Mouse (Mus musculus) right cerebral cortex, adult 2 months (tissue): ENCODE results near the gene Zfp354c.

Experiments used
- DNase-seq, 2 experiments: peaks; one replicate each; pipeline ENCODE4 v3.0.0; 2021 to 2022; ENCODE audit warnings: low spot score in 2 of 2

The Zfp354c gene

DNA sequence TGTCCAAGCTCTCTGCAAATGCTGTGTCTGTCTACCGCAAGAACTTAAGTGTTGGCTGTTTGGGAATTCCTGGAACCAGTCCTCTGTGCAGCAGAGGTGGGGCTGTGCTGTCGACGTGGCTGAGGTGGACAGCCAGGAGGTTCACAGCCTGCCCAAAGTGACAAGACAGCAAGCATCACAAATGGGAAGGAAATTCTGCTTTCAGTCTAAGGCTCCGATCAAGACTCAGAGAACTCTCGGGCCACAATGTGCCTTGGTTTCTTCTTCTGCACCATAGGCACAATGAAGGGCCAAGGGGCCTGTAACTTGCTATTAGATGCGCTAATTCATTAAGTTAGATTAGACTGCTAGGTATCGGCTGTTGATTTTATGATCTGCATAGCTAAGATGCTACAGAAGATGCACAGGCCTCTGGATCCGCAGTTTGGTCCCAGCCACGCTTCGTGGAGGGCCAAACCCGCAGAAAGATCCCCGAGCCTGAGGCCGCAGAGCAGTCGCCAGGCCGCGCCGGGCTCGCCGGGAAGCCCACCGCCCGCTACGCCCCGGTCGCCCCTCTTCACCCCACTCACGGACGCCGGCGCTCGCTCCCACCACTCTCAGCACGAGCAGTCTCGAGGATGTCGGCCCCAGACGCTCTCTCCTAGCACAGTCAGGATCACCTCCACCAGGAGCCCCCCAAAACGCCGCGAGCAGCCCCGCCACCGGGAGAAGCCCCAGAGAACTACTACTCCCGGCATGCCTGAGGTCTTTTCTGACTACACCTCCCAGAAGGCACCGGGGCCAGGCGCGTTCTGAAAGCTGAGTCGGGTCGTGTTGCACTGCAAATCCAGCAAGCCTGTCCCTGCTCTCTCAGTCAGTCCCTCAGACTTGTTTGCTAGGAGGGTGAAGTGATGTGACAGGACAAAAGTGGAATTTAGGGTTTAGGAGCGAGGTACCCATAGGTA is at the start of gene Zfp354c:
Zfp354c (minus strand) TSS at position 715 of the 944 bp plus-strand sequence.
- DNase-seq, result peak; percentile 91 to 92

DNA sequence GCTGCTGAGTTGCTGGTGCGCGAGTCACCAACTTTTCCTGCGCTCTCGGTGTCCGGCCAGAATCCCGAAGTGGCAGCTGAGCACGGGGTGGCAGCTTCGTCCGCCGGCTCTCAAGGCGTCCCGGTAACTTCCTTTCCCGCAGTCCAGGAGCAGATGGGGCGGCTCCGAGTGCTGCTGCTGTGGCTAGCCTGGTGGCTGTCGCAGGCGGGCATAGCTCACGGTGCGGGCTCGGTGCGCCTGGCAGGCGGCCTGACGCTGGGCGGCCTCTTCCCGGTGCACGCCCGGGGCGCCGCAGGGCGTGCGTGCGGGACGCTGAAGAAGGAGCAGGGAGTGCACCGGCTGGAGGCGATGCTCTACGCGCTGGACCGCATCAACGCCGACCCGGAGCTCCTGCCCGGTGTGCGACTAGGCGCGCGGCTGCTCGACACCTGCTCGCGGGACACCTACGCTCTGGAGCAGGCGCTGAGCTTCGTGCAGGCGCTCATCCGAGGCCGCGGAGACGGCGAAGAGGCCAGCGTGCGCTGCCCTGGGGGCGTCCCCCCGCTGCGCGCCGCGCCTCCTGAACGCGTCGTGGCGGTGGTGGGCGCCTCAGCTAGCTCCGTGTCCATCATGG is 23.6 kb upstream of the Zfp354c start:
- DNase-seq, result peak in 1 of 2 experiments; percentile 9

DNA sequence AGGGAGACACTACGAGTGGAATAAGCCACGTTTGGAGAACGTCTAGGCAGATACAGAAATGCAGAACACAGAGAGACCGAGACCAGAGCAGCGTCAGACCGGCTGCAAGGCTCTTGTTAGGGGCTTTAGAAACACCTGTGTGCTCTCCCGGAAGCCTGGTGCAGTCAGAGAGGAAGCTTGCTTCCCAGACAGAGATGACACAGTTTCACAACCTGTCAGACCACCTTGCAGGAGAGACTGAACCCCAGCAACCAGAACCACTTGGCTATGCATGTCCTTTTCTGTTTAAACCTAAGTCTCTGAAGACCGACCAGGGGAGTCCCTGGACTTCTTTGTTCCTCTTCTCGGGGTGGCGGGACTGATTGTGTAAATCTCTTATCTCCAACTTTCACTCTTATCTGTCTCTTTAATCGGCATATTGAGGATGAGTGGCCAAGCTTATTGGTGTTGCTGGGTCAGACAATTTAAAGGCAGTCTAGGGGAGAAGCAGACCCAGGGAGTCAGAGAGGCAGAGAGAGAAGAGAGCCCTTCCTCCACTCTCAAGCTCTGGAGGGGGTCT is 22.7 kb upstream of the Zfp354c start, which contains the start of gene Grm6:
Grm6 (plus strand) TSS at position 509 of the 559 bp plus-strand sequence.
- no peak for DNase-seq

DNA sequence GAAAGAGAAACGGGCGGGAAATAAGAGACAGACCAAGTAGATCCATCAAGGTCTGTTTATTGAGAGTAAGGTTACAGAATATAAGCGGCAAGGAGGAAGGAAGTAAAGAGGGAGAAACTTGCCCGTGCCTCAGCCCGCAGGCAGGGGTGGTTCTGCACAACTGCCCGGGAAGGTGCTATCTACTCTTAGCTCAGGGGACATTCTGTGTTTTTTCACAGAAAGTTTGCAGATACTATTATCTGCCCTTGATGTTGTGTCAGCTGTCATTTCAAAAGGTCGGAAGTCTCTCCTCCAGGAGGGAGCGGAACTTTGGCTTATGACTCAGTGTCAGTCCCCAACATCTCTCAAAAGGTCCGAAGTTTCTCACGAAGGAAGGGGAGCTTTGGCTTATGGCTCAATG is 21.8 kb upstream of the Zfp354c start:
- DNase-seq, result no peak

DNA sequence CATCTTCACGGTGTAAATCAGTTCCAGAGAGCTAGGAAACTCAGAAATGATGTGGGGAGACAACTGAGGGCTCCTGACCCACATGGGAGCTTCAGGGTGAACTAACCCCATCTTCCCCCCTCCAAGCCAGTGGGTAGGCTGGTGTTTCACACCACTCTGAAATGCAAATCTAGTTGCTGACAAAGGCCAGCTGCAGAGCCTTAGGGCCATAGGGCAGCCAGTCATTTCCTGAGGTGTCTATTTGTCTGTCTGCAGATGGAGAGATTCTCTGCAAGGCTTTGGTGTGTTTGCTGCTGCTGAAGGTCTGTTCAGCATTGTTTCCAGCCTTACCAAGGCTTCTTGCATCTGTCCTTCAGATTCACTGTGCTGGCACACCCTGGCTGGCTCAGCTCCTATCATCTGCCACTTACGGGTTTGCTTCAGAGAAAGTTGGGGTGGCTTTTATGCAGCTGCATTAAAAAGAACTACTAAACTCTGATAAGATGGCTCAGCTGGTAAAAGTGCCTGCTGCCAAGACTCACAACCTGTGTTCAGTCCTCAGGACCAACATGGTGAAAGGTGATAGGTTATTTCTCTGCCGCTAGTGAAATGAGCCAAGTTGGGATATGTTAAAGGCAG is 21.1 kb upstream of the Zfp354c start:
- no peak for DNase-seq

DNA sequence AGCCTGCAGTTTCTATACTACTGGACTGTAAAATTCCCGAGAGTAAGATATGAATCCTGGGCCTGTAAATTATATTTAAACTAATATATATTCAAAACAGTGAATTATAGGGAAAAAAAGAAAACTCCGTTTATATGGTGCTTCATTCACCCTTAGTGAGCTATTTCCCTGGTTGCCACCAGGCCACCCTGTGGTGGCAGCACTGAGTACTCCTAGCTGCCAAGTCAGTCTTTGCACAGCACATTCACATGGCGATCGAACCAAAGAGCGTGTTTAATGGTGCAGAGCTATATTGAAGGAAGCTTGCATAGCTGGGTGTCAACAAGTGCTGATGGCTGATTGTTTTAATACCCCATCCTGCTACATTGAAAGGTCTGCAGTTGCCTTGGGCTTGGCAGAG is 19.5 kb upstream of the Zfp354c start:
- DNase-seq, result peak in 1 of 2 experiments; percentile 7

DNA sequence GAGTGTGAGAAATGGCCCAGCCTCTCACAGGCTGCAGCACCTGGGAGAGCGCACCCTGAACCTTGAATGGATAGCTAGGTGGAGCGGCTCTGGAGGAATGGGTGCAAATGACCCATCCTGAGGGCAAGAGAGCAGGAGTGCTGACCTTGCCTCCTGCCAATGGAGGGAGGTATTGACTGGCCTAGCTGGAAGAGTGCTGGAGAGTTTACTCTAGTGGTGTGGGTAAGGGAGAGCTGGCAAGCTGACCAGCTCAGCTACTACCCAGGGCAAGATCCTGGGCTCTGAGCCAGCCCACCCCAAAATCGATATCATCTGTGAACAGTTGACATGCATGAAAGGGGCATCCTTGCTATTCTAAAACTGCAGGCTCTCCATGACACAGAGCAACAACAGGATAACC is 18.4 kb upstream of the Zfp354c start:
- DNase-seq, result no peak

DNA sequence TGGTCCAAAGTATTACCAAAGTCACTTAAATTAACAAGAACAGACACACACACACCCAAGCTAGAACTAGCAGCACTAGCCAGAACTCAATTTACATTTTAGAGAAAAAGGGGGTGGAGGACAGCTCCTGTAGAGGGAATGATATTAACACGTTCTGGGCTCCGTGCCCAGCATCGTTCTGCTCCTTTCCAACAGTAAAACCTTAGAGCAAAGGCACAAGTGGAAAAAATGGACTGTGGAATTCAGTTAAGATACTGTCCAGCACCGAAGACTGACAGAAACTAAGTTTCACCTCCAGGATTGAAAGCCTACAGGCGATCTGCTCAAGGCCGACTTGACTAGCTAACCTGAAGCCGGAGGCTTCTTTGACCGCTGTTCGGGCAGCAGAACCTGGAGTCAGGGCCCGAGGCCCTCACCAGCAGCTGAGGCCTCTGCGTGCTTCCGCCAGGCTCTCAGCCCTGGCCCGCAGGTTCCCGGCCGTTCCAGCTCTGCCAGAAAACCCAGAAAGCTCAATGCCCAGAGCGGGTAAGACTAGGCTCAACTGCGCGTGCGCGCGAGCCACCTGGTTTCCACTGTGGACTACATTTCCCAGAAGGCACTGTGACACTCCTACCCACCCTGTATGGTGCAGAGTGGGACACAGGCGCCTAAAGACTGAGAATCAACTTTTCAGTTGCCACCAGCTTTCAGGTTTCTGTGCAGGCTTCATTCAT is 13.7 kb upstream of the Zfp354c start, which contains the start of gene Zfp879:
Zfp879 (minus strand) TSS at position 530 of the 713 bp plus-strand sequence.
- DNase-seq, result peak; percentile 97 to 98

DNA sequence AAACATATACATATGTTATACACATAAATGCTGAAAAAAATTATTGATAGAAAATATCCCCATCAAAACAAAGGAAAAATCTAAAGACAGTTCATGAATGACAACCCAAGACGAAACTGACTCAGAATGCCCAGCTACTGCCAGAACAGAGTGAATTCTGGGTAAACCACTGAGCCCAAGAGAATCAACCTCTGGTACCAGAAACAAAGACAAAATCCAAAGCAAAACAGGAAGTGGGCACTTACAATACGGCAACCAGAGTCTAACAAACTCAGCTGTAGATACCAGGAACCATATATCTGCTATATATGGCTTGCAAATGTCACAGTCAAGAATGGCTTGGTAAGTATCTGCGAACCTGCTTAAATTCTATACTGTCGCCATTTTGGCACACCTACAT is 8.2 kb upstream of the Zfp354c start:
- DNase-seq, result no peak

DNA sequence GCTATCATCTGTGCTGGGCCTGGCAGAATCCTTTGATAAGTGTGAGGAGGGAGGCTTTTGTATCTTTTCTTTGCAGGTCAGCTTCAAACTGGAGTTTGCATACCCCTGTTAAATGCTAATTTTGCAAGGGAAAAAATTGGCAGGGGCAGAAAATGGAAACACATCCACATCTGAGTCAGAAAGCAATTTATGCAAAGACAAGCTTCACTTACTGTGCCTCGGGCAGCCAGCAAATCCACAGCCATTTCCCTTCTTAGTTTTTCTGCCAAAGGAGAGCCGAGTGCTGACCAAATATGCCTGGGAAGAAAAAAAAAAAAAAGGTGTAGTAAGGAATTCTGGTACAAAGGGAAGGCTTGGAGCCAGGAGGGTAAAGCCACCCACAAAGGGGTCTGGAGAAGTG is 1.3 kb downstream of the Zfp354c start:
- no peak for DNase-seq

DNA sequence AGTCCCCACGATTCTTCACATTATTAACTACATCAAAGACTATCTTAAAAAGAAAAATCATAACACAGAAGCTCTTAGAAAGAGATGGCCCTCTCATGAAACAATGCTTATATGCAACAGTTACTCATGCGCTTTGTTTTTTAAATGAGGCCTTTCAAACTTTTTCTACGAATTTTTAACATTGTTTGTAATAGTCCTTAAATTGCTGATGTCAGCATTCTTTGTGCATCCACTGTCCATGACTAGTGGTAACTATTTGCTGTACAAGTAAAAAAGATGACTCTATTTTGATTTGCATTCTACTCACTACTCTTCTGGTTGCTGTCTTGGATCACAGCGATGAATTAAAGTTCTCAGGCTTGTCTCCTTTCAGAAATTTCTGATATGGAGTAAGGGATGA is 13.3 kb downstream of the Zfp354c start:
- DNase-seq, result no peak

DNA sequence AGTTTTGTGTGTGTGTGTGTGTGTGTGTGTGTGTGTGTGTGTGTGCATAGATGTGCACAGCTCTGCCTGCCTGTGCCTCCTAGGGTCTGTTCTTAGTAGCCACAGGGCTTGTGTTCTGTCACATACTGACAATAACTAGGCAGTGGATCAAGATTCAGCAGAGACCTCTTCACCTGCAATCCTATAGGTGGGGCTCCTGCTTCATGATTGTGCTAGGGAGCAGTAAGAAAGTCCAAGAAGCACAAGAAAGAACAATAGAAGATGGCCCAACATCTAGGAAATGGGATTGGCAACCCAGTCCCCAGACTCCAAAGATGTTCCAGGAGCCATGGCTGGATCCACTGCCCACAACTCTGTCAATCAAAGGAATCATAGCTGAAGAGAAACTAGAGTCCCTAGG is 28.7 kb downstream of the Zfp354c start:
- no peak for DNase-seq

DNA sequence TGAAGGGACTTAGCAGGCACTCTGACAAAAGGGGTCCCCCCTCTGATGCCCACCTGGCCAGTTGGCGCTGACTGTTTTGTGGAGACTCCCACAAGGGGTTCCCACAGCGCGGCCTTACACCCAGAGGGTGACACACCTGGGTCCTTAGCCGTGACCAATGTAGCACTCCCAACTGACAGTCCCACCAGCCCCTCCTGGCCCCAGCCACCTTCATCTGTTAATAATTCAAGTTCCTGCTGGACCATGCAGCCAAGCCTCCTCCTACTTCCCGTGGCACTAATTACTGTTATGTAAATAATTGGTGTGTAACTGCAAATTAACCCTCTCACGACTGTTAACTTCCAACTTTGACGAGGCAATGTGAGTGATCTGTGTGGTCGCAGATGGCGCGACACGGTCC is 29.9 kb downstream of the Zfp354c start:
- DNase-seq, result no peak

DNA sequence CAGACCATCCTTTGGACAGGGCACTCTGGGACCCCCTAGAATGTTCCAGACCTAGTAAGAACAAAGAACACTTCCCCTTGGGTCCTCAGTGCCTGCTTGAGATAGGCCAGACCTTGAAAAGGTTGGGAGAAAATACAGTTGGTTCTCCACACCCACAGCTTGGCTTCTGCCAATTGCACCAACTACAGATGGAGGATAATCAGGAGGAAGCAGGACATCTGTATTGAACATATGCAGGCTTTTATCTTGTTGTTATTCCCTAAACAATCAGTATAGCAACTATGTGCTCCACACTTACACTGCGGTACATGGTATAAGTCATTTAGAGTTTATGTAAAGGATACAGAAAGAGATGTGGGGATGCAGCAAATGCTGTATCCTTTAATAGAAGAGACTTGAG is 56.5 kb downstream of the Zfp354c start:
- DNase-seq, result no peak

DNA sequence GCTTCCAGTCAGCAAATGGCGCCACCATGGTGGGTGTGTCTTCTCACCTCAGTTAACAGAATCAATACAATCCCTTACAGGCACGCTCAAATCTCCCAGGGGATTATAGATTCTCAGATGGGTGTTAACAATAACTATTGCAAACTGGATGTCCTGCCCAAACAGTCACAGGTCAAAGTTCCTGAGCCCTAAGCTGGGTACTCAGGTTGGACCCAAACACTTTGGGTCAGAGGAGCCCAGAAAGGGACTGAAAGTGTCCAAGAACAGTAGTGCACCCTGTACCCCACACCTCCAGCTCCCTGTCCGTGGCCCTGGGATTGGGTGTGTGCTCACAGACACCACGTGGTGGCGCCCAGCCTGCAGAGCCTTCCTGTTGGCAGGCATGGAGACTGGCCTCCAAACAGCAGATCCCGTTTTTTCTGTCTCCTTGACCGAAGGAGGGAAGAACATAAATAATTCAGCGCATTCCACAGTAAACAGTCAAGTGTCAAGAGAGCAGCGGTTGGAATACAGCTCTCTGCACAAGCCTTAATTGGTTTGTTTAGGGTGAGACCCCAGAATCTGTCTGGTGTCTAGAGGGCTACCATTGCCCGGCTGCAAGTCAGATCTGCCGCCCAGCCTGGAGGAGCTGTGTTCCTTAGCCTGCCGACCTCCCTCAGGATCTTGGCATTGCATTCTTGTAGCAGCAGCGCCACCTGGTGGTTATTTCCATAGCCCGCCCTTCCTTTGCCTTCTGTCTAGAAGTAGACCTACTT is 58.4 kb downstream of the Zfp354c start:
- DNase-seq, result peak; percentile 94

DNA sequence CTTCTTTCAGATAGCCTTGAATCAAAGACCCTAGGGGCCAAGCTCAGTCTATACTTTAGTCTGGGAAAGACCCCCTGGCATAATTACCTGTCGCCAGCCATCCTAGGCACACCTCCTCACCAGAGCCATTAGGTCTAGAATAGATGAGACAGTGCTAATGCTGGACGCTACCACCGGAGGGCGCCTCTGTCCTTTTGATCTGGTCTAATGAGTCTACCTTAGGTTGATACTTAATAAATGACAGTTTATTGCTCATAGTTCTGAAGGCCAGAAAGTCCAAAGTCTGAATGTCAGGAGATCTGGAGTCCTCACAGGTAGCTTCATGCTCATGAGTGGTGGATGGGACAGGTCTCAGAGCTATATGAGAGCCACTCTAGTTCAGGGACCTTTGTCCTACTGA is 60.5 kb downstream of the Zfp354c start:
- DNase-seq, result peak; percentile 43 to 52

DNA sequence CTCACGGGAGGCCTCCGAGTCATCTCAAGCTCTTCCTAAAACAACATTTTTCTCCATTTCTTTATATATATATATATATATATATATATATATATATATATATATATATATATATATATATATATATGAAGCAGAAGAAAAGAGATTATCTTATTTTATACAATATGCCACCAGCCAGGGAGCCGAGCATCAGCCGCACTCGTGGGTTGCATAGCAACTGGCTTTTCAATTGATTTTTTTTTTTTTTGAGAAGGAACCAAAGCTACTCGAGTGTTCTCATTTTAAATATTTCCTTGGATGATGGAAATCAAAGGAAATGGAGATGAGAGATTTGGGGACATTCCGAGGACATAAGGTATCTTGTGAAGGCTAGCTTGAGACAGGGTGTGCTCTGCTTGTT is 61.1 kb downstream of the Zfp354c start:
- DNase-seq, result no peak
